Mouse (Mus musculus) intestine, embryonic 16.5 days (tissue): ENCODE results near the gene Ppib. TPM values are rescaled to one million over a fixed set of nuclear protein-coding genes. Genes with fewer than 3 reads are reported as not detected.
A peak's percentile ranks its signal among the peaks of the same experiment; 100 is the strongest.

ENCODE experiments used
- ATAC-seq: fragments of 200-750 bp; cut with Nextera tagmentation; 2 replicates; pipeline ENCODE4 v1.8.0; 2017; ENCODE audit warnings: moderate TSS enrichment, moderate library complexity
- H3K27ac ChIP-seq: fragments of 300-500 bp; sonication (generic); 2 replicates; pipeline ENCODE4 v1.5.1; 2014; ENCODE audit warnings: mild to moderate bottlenecking, low read length
- H3K27me3 ChIP-seq: fragments of 300-500 bp; sonication (generic); replicated peaks from 2 replicates; pipeline ENCODE4 v1.6.1; 2014; ENCODE audit warnings: low read length, control low read depth, mixed read lengths; ENCODE audit not compliant: control insufficient read depth, insufficient read depth
- H3K36me3 ChIP-seq: fragments of 300-500 bp; sonication (generic); 2 replicates; pipeline ENCODE4 v1.6.1; 2014; ENCODE audit warnings: low read length, control low read depth; ENCODE audit not compliant: control insufficient read depth, insufficient read depth
- H3K4me1 ChIP-seq: fragments of 300-500 bp; sonication (generic); 2 replicates; pipeline ENCODE4 v1.6.1; 2014; ENCODE audit warnings: low read length, control low read depth, mixed read lengths; ENCODE audit not compliant: control insufficient read depth, insufficient read depth
- H3K4me2 ChIP-seq: fragments of 300-500 bp; sonication (generic); 2 replicates; pipeline ENCODE4 v1.6.1; 2014; ENCODE audit warnings: low read depth, low read length, control low read depth
- H3K4me3 ChIP-seq: fragments of 300-500 bp; sonication (generic); 2 replicates; pipeline ENCODE4 v1.5.1; 2014; ENCODE audit warnings: mild to moderate bottlenecking, low read length
- H3K9ac ChIP-seq: fragments of 300-500 bp; sonication (generic); 2 replicates; pipeline ENCODE4 v1.6.1; 2014; ENCODE audit warnings: low read depth, low read length
- H3K9me3 ChIP-seq: fragments of 300-500 bp; sonication (generic); 2 replicates; pipeline ENCODE4 v1.6.1; 2016; ENCODE audit warnings: low read length, control low read depth; ENCODE audit not compliant: control insufficient read depth
- WGBS: fragments of 180-500 bp; shearing (Covaris S2); extraction: QIAGEN DNeasy Blood & Tissue Kit; methylation state at CpG from one replicate; pipeline ENCODE4 v1.1.7; 2014; 5-methylcytosine and 5-hydroxymethylcytosine counted together
- polyA plus RNA-seq: library from polyadenylated mRNA; unstranded; fragments of >200 nt; fragmentation: Nextera tagmentation; extraction: Ambion mirVana; gene quantifications from 2 replicates; pipeline ENCODE4 v1.2.1, GENCODE M21; 2015

Ppib gene
- polyA plus RNA-seq, 1 experiment from 2014 or later: 681 TPM

DNA sequence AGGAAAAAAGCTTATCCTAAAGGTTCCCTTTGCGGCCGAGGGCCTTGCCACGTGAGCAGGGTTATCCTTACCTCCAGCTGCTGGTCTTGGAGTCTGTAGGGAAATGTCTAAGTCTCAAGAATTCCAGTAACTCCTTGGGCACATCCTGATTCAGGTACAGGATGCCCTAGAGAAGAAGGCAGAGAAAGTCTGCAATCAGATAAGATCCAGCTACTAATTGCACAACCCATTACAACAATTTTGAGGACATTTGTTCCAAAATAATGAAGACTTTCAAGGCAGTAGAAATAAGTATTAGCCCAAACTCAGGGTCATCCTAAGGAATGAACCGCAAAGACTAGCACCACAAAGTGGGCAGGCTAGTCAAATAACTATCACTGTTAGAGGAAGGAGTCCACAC lies 8.0 kb downstream of the Ppib start:
- no peak overlapping the region for H3K4me3 ChIP-seq
- H3K36me3 ChIP-seq: peaks cover 28% of the 10 kb centered on the region
- no peak overlapping the region for H3K4me2 ChIP-seq
- no peak overlapping the region for H3K27ac ChIP-seq
- no peak overlapping the region for H3K9ac ChIP-seq
- H3K4me1 ChIP-seq: peaks cover 7% of the 10 kb centered on the region; the same call in 1 of the 2 replicates
- no peak for ATAC-seq
- WGBS: 66% methylated on average over 4 of the region's 4 CpGs
- no peaks in the 10 kb centered on the region for H3K9me3 ChIP-seq
- peaks cover 11% of the 10 kb centered on the region for H3K27me3 ChIP-seq

DNA sequence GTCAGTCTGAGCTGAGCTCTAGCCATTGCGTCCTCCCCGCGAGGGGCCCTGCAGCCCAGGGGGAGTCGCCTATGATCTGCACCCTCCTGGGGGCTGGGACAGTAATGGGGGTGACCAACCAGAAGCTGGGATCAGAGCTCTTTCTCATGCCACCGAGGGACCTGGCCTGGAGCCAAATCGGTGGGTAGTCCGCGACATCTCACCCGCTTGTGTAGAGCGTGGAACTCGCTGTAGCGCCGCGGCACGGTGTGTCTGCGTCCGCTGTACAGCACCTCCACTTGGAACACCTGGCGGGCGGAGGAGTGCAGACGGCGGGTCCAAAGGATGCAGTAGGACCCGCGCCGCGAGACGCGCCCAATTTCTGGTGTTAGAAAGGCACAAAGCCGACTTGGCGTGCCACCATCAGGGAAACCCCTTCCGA lies 9.0 kb downstream of the Ppib start:
- H3K27me3 ChIP-seq: peaks cover 11% of the 10 kb centered on the region
- H3K36me3 ChIP-seq: peaks cover 23% of the 10 kb centered on the region
- peaks cover 7% of the 10 kb centered on the region; the same call in 1 of the 2 replicates for H3K4me1 ChIP-seq
- WGBS: under 1% methylated on average over 30 of the region's 30 CpGs
- H3K9ac ChIP-seq: peak overlapping the region; percentile 47
- peak overlapping the region; percentile 99 for H3K4me2 ChIP-seq
- H3K9me3 ChIP-seq: no peaks in the 10 kb centered on the region
- no peak overlapping the region for H3K27ac ChIP-seq
- peak overlapping the region; percentile 54 for H3K4me3 ChIP-seq
- ATAC-seq: peak; percentile 42

DNA sequence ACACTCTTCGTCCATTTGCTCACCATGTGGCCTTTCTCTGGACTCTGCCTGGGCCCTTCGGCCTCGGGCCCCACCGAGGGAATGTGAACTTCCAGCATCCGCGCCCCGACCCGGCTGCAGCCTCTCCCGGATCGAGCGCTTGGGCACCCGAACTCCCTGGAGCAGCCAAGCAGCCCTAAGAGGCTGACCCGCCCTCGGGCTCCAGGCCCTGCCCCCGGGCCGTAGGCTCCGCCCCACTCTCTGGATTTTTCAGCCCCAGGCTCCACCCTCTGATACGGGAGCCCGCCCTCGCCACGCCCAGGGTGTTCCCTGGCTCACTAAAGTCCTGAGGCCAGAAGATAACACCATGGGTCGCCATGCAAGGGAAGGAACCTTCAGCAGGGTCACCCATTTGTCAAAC lies 9.6 kb downstream of the Ppib start, which contains the start of gene Snx22:
Snx22 (minus strand) TSS at position 137 of the 400 bp plus-strand sequence.
- H3K4me2 ChIP-seq: peak within 1 kb of the TSS; percentile 99
- peak within 1 kb of the TSS; percentile 47 for H3K9ac ChIP-seq
- H3K4me3 ChIP-seq: peak within 1 kb of the TSS; percentile 54
- H3K4me1 ChIP-seq: peaks cover 7% of the 10 kb centered on the region; the same call in 1 of the 2 replicates
- H3K36me3 ChIP-seq: peaks cover 19% of the 10 kb centered on the region; the same call in 1 of the 2 replicates
- peak; percentile 98 for ATAC-seq
- under 1% methylated on average over 22 of the region's 22 CpGs for WGBS
- no peaks in the 10 kb centered on the region for H3K9me3 ChIP-seq
- peaks cover 11% of the 10 kb centered on the region for H3K27me3 ChIP-seq
- no peak within 1 kb of the TSS for H3K27ac ChIP-seq

DNA sequence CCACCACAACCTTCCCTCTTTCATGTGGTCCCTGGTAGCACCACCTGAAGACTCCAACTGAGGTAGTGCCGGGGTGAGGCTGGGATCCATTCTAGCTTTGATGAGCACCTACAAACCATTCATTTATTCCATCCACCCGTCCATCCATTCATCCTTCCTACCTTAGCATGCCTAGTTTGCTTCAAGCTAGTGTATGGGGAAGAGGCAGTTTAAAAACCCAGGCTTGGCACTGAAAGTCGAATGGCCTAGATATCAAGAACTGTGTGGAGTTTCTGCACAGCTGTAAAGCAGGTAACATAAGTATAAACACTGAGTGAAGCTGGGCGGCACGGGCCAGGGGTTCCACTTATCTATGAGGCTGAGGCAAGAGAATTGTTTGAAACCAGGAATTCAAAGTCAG lies 10.1 kb downstream of the Ppib start:
- Histone ChIP-seq H3K36me3 (peaks cover 16% of the 10 kb centered on the region; the same call in 1 of the 2 replicates), H3K4me2 (peak overlapping the region; percentile 99; the same call in 1 of the 2 replicates), H3K9me3 (no peaks in the 10 kb centered on the region), H3K27ac (no peak overlapping the region), H3K4me1 (peaks cover 7% of the 10 kb centered on the region; the same call in 1 of the 2 replicates), H3K9ac (no peak overlapping the region), H3K27me3 (peaks cover 11% of the 10 kb centered on the region), H3K4me3 (no peak overlapping the region)
- WGBS: 82% methylated on average over 5 of the region's 5 CpGs
- no peak; the same call in 1 of the 2 replicates for ATAC-seq

DNA sequence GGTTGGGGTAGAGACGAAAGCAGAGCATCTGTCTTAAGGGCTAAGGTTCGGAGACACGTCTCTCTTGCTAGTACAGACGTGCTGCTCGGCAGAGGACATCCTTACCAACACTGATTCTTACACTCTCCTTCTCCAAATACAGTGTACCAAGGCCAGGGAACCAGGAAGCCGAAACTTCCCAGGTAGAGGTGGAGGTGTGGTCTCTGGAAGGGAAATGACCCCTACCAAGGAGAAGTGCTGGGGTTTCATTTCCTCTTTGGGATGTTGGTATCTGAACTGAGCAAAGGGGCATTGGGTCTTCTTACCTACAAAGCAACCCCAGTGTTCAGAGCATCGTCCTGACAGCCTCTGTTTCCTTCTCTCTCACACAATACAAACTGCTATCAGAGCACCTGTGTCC lies 12.7 kb downstream of the Ppib start:
- H3K4me2 ChIP-seq: no peak overlapping the region
- H3K4me1 ChIP-seq: peaks cover 7% of the 10 kb centered on the region; the same call in 1 of the 2 replicates
- ATAC-seq: no peak
- H3K4me3 ChIP-seq: no peak overlapping the region
- H3K36me3 ChIP-seq: no peaks in the 10 kb centered on the region
- 81% methylated on average over 7 of the region's 7 CpGs for WGBS
- peaks cover 7% of the 10 kb centered on the region for H3K27me3 ChIP-seq
- no peak overlapping the region for H3K27ac ChIP-seq
- no peak overlapping the region for H3K9ac ChIP-seq
- H3K9me3 ChIP-seq: no peaks in the 10 kb centered on the region

DNA sequence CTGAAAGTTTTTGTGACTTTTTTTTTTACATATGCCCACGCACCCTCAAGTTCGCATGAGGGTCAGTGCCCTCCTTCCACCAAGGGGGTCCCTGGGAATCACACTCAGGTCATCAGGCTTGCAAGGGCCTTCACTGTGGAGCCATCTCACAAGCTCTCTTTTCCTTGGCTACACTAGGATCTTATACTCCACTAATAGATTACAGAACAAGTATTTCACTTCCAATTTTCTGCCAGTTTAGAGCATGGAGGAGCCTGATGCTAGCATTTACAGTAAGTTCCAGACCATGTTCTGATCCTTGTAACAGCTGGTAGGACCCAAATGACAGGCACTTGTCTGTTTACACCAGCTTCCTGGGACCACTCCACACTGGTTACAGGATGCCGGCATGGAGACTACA lies 18.1 kb downstream of the Ppib start:
- 60% methylated on average over 3 of the region's 3 CpGs for WGBS
- Histone ChIP-seq H3K27ac (no peak overlapping the region), H3K9me3 (no peaks in the 10 kb centered on the region), H3K9ac (no peak overlapping the region), H3K4me1 (no peaks in the 10 kb centered on the region; the same call in 1 of the 2 replicates), H3K4me2 (no peak overlapping the region), H3K27me3 (no peaks in the 10 kb centered on the region), H3K36me3 (no peaks in the 10 kb centered on the region), H3K4me3 (no peak overlapping the region)
- ATAC-seq: no peak

DNA sequence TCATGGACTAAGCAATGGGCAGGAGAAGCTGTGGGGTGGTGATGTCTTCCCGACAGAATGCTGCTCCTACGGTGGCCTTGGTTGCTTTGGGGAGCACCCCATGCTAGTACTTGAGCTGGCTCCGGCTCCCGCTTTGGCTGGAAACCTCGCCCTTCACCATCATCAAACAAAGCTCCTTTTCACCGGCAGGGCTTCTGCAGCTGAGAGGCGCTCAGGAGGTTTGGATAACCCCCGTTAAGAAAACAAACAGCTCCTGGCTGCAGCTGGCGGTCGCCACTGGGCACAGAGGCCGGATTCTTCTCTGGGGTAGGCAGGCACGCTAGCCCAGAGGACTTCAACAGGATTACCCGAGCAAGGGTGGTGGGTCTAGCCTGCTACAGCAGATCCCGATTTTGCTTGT lies 18.5 kb downstream of the Ppib start:
- H3K4me2 ChIP-seq: 0 out of 2 replicates have a peak overlapping the region, but pooled peaks have one; percentile 2
- no peak overlapping the region for H3K27ac ChIP-seq
- no peaks in the 10 kb centered on the region for H3K9me3 ChIP-seq
- ATAC-seq: no peak
- no peaks in the 10 kb centered on the region for H3K36me3 ChIP-seq
- no peak overlapping the region for H3K9ac ChIP-seq
- H3K4me1 ChIP-seq: no peaks in the 10 kb centered on the region; the same call in 1 of the 2 replicates
- H3K4me3 ChIP-seq: no peak overlapping the region
- H3K27me3 ChIP-seq: no peaks in the 10 kb centered on the region
- WGBS: 9% methylated on average over 14 of the region's 14 CpGs

DNA sequence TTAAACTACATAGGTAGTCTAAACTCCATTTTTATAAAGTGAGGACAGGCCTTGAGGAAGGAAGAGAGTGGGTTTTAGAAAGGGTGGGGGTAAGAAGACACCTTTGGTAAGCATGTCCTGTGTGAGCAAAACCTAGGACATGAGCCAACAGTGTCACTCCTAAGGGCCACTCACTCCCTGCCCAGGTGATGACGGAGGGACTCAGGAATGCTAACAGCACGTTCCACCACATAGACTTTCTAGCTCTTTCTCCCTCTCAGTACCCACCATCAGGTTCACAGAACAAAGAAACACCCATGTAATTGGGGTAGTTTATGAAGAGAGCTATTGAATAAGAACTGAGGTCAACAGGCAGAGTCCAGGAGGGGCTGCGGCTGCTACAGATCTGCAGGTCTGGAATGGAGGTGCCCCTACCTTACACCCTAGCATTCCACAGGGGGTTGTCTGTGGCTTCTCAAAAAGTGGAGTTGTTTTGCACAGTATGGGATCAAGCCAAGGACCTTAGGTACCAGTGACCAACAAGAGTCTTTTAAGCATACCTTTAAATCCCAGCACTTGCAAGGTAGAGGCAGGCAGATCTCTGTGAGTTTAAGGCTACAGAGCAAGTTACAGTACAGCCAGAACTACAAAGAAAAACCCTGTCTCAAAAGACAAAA lies 20.9 kb downstream of the Ppib start:
- no peaks in the 10 kb centered on the region; the same call in 1 of the 2 replicates for H3K4me1 ChIP-seq
- H3K36me3 ChIP-seq: no peaks in the 10 kb centered on the region
- H3K9me3 ChIP-seq: no peaks in the 10 kb centered on the region
- no peak overlapping the region for H3K4me2 ChIP-seq
- ATAC-seq: 0 out of 2 replicates have a peak, but pooled peaks have one; percentile 13
- H3K27me3 ChIP-seq: no peaks in the 10 kb centered on the region
- no peak overlapping the region for H3K9ac ChIP-seq
- H3K4me3 ChIP-seq: no peak overlapping the region
- WGBS: 70% methylated on average over 3 of the region's 3 CpGs
- H3K27ac ChIP-seq: no peak overlapping the region

DNA sequence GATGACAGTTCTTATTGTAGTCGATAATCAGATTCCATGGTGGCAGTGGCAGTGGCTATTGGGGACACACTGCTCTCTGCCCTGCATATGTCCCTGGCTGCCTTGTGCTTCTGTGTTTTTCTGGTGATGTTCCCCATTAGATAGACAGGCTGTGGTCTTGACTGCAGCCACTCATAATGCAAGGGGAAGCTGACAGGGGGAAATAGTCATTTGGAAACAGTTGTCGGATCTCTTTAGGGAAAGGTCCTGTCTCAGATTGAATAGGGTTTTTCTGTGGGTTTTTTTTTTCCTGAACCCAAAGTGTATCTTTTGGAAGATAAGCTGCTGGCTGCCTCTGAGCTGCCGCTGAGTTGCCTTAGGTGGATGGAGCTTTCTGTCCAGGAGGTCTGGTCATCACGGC lies 22.0 kb downstream of the Ppib start:
- no peak overlapping the region for H3K9ac ChIP-seq
- no peak overlapping the region for H3K4me2 ChIP-seq
- no peak overlapping the region for H3K4me3 ChIP-seq
- WGBS: 66% methylated on average over 4 of the region's 4 CpGs
- no peaks in the 10 kb centered on the region for H3K9me3 ChIP-seq
- H3K27me3 ChIP-seq: no peaks in the 10 kb centered on the region
- no peak for ATAC-seq
- no peak overlapping the region for H3K27ac ChIP-seq
- H3K4me1 ChIP-seq: no peaks in the 10 kb centered on the region; the same call in 1 of the 2 replicates
- H3K36me3 ChIP-seq: no peaks in the 10 kb centered on the region
